Mouse (Mus musculus): ENCODE data around the gene Ptpn12. TPM values are rescaled to one million over a fixed set of nuclear protein-coding genes. Genes with fewer than 3 reads are reported as not detected.

Ptpn12 gene
- total RNA-seq, 2 experiments from 2014 or later, result 41.9 to 46.7 TPM

GRCm38 (mm10) chr5:21032626-21033025, 23.1 kb downstream of the Ptpn12 start:
- DNase-seq (ENCODE audit: low spot score in 2 of 2), result no peak

GRCm38 (mm10) chr5:21030226-21030625, 25.5 kb downstream of the Ptpn12 start:
- DNase-seq (ENCODE audit: low spot score in 2 of 2), result no peak

- no peak for DNase-seq (ENCODE audit: low spot score in 2 of 2)
Observed at GRCm38 (mm10) chr5:21017075-21017474, 38.6 kb downstream of the Ptpn12 start.

- no peak for DNase-seq (ENCODE audit: low spot score in 2 of 2)
Observed at GRCm38 (mm10) chr5:21010908-21011307, 44.8 kb downstream of the Ptpn12 start.

- DNase-seq (ENCODE audit: low spot score in 2 of 2), result no peak
Observed at GRCm38 (mm10) chr5:21002723-21003122, 53.0 kb downstream of the Ptpn12 start.

- DNase-seq (ENCODE audit: low spot score in 2 of 2), result no peak
Observed at GRCm38 (mm10) chr5:21001622-21002315, 53.9 kb downstream of the Ptpn12 start.

GRCm38 (mm10) chr5:20998427-20998826, 57.3 kb downstream of the Ptpn12 start:
- DNase-seq (ENCODE audit: low spot score in 2 of 2), result no peak

GRCm38 (mm10) chr5:20997555-20997954, 58.2 kb downstream of the Ptpn12 start:
- no peak for DNase-seq (ENCODE audit: low spot score in 2 of 2)

GRCm38 (mm10) chr5:20990062-20990809, 65.5 kb downstream of the Ptpn12 start:
- no peak for DNase-seq (ENCODE audit: low spot score in 2 of 2)

- no peak for DNase-seq (ENCODE audit: low spot score in 2 of 2)
Observed at GRCm38 (mm10) chr5:20986271-20986670, 69.4 kb downstream of the Ptpn12 start.

GRCm38 (mm10) chr5:20983505-20983904, 72.2 kb downstream of the Ptpn12 start:
- DNase-seq (ENCODE audit: low spot score in 2 of 2), result no peak

- DNase-seq (ENCODE audit: low spot score in 2 of 2), result no peak
Observed at GRCm38 (mm10) chr5:20974690-20975089, 81.0 kb downstream of the Ptpn12 start.

- DNase-seq (ENCODE audit: low spot score in 2 of 2), result no peak
Observed at GRCm38 (mm10) chr5:20973999-20974398, 81.7 kb downstream of the Ptpn12 start.

GRCm38 (mm10) chr5:20973069-20973468, 82.6 kb downstream of the Ptpn12 start:
- no peak for DNase-seq (ENCODE audit: low spot score in 2 of 2)

GRCm38 (mm10) chr5:20968963-20969362, 86.7 kb downstream of the Ptpn12 start:
- peak in 1 of 2 experiments; percentile 12 for DNase-seq (ENCODE audit: low spot score in 2 of 2)

GRCm38 (mm10) chr5:20968493-20968892, 87.2 kb downstream of the Ptpn12 start:
- no peak for DNase-seq (ENCODE audit: low spot score in 2 of 2)

GRCm38 (mm10) chr5:20967942-20968341, 87.8 kb downstream of the Ptpn12 start:
- DNase-seq (ENCODE audit: low spot score in 2 of 2), result no peak

- DNase-seq (ENCODE audit: low spot score in 2 of 2), result no peak
Observed at GRCm38 (mm10) chr5:20964446-20964845, 91.3 kb downstream of the Ptpn12 start.

- DNase-seq (ENCODE audit: low spot score in 2 of 2), result no peak
Observed at GRCm38 (mm10) chr5:20963295-20963694, 92.4 kb downstream of the Ptpn12 start.

- no peak for DNase-seq (ENCODE audit: low spot score in 2 of 2)
Observed at GRCm38 (mm10) chr5:20960927-20961326, 94.8 kb downstream of the Ptpn12 start.

- DNase-seq (ENCODE audit: low spot score in 2 of 2), result no peak
Observed at GRCm38 (mm10) chr5:20956298-20956697, 99.4 kb downstream of the Ptpn12 start, which contains the start of gene Rsbn1l. Gene Rsbn1l, minus strand, starts transcription at chr5:20956398.

GRCm38 (mm10) chr5:20955114-20955835, 100.4 kb downstream of the Ptpn12 start:
- DNase-seq (ENCODE audit: low spot score in 2 of 2), result no peak
